Mouse (Mus musculus): ENCODE data around the gene Irx6.

DNA sequence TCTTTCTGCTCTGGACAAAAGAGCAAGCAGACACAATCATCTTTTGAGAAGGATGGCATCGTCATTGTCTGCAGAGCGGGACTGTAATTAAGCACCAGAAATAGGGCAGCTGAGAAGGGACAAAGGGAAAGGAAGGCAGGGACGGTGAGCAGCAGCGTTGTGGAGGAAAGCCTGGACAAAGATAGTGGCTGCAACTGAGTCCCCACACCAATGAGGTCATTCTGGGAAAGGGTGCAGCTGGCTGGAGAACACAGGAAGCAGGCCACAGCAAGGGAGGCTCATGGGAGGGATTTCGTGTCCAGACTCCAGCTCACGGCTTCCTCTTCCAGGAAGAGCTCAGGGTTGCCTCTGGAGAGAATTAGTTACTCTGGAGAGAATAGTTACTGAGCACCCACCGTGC lies 49.9 kb downstream of the Irx6 start:
- no peak for TF ChIP-seq ZMIZ1 (IDR thresholded peaks at IDR 0.05; ENCODE audit: low read depth, low read length)
- TF ChIP-seq MAX (IDR thresholded peaks at IDR 0.05; ENCODE audit: low read length), result no peak
- no peak for TF ChIP-seq POLR2A (IDR thresholded peaks at IDR 0.05; ENCODE audit: low read depth, low read length)
- no peak for TF ChIP-seq CTCF (conservative IDR thresholded peaks at IDR 0.05 in 1 of 2, IDR thresholded peaks at IDR 0.05 in 1 of 2; ENCODE audit: low read depth in 2 of 2, low read length in 2 of 2)
- TF ChIP-seq ZKSCAN1 (IDR thresholded peaks at IDR 0.05; ENCODE audit: borderline replicate concordance, low read depth, low read length), result no peak
- TF ChIP-seq MXI1 (IDR thresholded peaks at IDR 0.05; ENCODE audit: low read depth, low read length), result no peak
- no peak for TF ChIP-seq TCF12 (IDR thresholded peaks at IDR 0.05; ENCODE audit: low read depth, low read length)
- no peak for TF ChIP-seq EP300 (IDR thresholded peaks at IDR 0.05; ENCODE audit: low read length)
- no peak for TF ChIP-seq KAT2A (IDR thresholded peaks at IDR 0.05; ENCODE audit: insufficient replicate concordance, low read length)
- no peak for TF ChIP-seq ZC3H11A (IDR thresholded peaks at IDR 0.05; ENCODE audit: low read depth, low read length)

All from CH12.LX (cell line).